Mouse (Mus musculus): ENCODE data around the gene Ap3b1. TPM values are rescaled to one million over a fixed set of nuclear protein-coding genes. Genes with fewer than 3 reads are reported as not detected.

Gene Ap3b1
- polyA plus RNA-seq, 1 experiment from 2014 or later, result 46.7 TPM

DNA sequence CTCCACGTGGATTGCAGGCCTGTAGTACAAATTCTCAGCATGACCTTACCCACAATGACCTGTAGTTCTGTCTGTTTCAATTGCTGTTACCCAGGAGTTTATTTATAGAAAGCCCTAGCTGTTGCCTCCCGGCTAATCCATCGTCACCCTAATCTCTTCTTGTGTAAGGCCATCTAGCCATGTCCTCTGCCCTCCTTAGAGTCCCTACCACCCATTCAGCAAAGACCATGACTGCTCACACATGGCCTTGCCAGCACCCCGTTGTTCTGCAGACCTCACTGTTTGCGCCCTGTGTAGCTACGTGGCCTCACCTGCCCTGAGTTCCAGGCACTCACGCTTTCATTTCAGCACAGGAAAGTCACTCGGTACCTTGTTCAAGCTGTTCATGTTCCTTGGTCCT is 160.5 kb downstream of the Ap3b1 start:
- Histone ChIP-seq H3K9me3 (replicated peaks) (no peaks in the 10 kb centered on the region), H3K9ac (no peak overlapping the region), H3K27ac (no peak overlapping the region), H3K4me3 (replicated peaks) (no peak overlapping the region), H3K4me2 (no peak overlapping the region), H3K36me3 (peaks cover 15% of the 10 kb centered on the region), H3K4me1 (no peaks in the 10 kb centered on the region), H3K27me3 (no peaks in the 10 kb centered on the region)
- ATAC-seq (replicated peaks; ENCODE audit: low FRiP score), result no peak
- WGBS, result 94% methylated on average over 8 of the region's 8 CpGs

DNA sequence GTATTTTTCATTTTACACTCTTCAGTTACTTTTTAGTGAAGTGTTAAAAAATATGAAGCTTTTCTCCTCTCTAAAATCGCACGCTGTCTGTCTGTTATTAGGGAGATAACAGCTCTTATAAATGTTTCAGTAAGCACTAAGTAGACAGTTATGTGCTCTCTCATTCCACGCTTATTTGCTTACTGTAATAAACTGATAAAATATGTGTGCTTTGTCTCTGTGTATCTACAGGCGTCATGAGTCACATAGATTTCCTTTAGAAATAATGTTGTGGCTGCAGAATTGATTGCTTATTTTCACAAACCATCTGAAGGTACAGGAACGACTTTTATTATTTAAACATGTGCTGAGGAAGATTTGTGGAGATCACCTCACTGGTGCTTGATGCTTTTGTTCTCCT is 164.5 kb downstream of the Ap3b1 start:
- Histone ChIP-seq H3K27ac (no peak overlapping the region), H3K4me3 (replicated peaks) (no peak overlapping the region), H3K9ac (no peak overlapping the region), H3K4me2 (no peak overlapping the region), H3K9me3 (replicated peaks) (no peaks in the 10 kb centered on the region), H3K4me1 (no peaks in the 10 kb centered on the region), H3K27me3 (no peaks in the 10 kb centered on the region), H3K36me3 (peaks cover 11% of the 10 kb centered on the region)
- ATAC-seq (replicated peaks; ENCODE audit: low FRiP score), result no peak
- 59% methylated on average over 5 of the region's 5 CpGs for WGBS

DNA sequence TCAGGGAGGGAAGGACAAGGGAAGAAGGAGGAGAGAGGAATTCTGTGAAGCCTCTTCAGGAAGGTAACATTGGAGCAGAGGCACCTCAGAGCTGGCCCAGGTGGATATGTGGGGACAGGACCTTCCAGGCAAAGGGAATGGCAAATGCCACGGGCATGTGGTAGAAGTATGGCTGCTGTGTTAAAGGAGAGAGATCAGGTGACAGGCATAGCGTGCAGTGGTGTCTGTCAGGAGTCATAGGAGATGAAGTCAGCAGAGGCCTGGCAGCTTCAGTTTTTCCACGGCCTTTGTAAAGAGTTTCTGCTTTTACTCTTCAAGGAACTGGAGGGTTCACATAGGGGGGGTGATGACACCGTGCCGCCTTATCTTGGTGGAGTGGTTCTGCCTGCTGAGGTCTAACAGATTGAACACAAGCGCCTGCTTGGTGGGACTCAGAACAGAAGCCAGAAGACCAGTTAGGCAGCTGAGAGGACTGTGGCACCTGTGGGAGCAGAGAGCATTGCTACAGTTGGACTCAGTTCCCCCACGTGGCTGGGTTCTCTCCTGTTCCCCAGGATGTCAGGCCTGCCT is 166.0 kb downstream of the Ap3b1 start:
- Histone ChIP-seq H3K9ac (no peak overlapping the region), H3K4me1 (no peaks in the 10 kb centered on the region), H3K4me3 (replicated peaks) (no peak overlapping the region), H3K27ac (no peak overlapping the region), H3K4me2 (no peak overlapping the region), H3K36me3 (peaks cover 23% of the 10 kb centered on the region), H3K9me3 (replicated peaks) (no peaks in the 10 kb centered on the region), H3K27me3 (no peaks in the 10 kb centered on the region)
- ATAC-seq (replicated peaks; ENCODE audit: low FRiP score), result no peak
- 75% methylated on average over 7 of the region's 7 CpGs for WGBS

DNA sequence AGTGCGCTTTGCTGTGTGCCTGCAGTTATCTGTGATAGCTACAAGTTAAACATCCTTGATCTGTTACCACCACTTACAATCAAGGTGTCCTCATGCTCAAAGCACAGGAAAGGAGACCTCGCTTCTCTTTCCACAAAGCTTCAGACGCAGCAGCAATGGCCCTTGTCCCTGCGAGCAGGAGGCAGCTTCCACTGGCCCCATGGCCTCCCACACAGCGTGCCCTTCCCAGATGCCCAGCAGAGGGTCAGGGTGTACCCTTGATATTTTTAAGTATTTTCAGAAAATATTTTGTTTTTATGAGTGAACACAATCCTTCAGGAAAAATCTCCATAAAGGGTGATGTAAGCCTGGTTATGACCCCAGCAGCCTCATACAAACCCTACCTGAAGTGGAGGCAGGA is 170.4 kb downstream of the Ap3b1 start:
- Histone ChIP-seq H3K36me3 (peaks cover 35% of the 10 kb centered on the region), H3K27ac (no peak overlapping the region), H3K27me3 (no peaks in the 10 kb centered on the region), H3K4me2 (no peak overlapping the region), H3K9ac (no peak overlapping the region), H3K9me3 (replicated peaks) (no peaks in the 10 kb centered on the region), H3K4me3 (replicated peaks) (no peak overlapping the region), H3K4me1 (no peaks in the 10 kb centered on the region)
- WGBS, result 94% methylated on average over 5 of the region's 5 CpGs
- no peak for ATAC-seq (replicated peaks; ENCODE audit: low FRiP score)

DNA sequence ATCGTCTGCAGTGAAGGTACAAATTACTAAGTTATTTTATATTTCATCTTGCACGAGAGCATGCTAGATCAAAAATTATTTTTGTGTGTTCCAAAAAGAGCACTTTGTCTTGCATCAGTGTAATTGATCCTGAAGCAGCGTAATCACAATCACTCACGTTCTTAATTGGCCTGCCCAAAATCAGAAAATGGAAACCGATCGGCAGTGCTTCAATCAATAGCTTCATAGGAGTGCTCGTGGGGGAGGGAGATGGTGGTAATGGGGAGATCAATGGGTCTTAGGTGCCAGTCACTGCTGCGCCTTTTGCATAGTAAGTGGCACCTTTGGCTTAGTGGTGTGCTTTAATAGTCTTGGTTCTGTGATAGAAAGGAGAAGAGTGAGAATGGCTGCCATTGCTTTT is 174.8 kb downstream of the Ap3b1 start:
- no peaks in the 10 kb centered on the region for H3K4me1 ChIP-seq
- 94% methylated on average over 8 of the region's 8 CpGs for WGBS
- H3K27ac ChIP-seq, result no peak overlapping the region
- no peaks in the 10 kb centered on the region for H3K27me3 ChIP-seq
- H3K9ac ChIP-seq, result no peak overlapping the region
- no peak for ATAC-seq (replicated peaks; ENCODE audit: low FRiP score)
- no peak overlapping the region for H3K4me3 ChIP-seq (replicated peaks)
- no peaks in the 10 kb centered on the region for H3K9me3 ChIP-seq (replicated peaks)
- H3K4me2 ChIP-seq, result no peak overlapping the region
- peaks cover 21% of the 10 kb centered on the region for H3K36me3 ChIP-seq

DNA sequence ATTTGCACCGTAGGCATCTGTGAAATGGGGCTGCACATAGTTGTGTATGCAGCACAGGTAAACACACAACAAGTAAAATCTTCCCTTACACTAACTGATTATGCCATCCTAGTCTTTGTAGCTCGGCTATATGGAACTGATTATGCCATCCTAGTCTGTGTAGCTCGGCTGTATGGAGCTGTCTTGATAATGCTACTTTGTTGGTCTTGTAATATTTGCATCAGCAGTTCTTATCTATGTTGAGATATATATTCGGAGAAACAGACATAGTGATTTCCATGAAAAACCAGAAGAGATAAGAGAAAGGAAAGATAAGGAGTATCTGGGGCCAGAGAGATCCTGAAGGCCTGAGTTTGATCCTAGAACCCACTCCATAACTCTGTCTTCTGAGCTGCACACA is 178.6 kb downstream of the Ap3b1 start:
- 88% methylated on average over 4 of the region's 4 CpGs for WGBS
- H3K4me3 ChIP-seq (replicated peaks), result no peak overlapping the region

DNA sequence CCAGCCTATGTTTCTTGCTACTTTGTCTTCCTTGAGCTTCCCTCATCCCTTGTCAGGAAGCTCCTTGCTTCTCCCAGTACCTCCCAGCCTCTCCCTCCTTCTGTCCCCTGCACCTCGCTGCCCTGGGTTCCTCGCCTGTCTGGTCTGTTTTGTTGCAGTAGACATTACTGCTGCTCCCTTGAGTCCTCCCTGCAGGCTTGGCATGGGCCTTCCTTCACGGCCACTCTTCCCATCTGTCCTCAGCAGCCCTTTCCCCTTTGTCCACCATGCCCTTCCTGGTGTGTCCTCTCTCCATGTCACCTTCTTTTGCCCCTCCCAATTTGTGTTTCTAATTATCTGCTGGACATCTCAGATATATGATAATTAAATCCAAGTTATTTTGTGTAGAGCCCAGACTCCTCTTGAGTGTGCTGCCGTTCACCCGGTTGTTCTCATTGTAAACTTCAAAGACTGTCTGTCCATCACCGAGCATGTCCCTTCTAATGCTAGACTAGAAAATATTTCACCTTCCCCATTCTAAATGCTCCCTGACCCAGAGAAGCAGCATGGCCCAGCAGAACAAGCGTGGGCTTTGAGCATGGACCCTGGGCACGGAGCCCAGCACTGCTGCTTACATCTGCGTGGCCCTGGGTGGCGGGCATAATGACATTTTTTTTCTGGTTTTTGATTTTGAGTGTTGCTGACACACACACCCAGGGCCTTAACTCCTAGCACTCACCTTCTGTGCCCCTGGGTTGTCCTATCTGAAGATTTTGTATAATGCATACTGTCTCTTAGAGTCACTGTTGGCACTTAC is 181.3 kb downstream of the Ap3b1 start:
- no peaks in the 10 kb centered on the region for H3K27me3 ChIP-seq
- H3K4me1 ChIP-seq, result no peaks in the 10 kb centered on the region
- H3K36me3 ChIP-seq, result peaks cover 8% of the 10 kb centered on the region; the same call in 1 of the 2 replicates
- ATAC-seq (replicated peaks; ENCODE audit: low FRiP score), result no peak
- no peak overlapping the region for H3K4me2 ChIP-seq
- whole genome bisulfite sequencing, result 93% methylated on average over 10 of the region's 10 CpGs
- no peaks in the 10 kb centered on the region for H3K9me3 ChIP-seq (replicated peaks)
- no peak overlapping the region for H3K27ac ChIP-seq
- H3K4me3 ChIP-seq (replicated peaks), result no peak overlapping the region
- no peak overlapping the region for H3K9ac ChIP-seq

More for the DNA sequence above, 178.6 kb downstream of the Ap3b1 start:
- no peak for ATAC-seq (replicated peaks; ENCODE audit: low FRiP score)
- Histone ChIP-seq H3K36me3 (peaks cover 11% of the 10 kb centered on the region), H3K27ac (no peak overlapping the region), H3K4me1 (no peaks in the 10 kb centered on the region), H3K9me3 (replicated peaks) (no peaks in the 10 kb centered on the region), H3K9ac (no peak overlapping the region), H3K27me3 (no peaks in the 10 kb centered on the region), H3K4me2 (no peak overlapping the region)

DNA sequence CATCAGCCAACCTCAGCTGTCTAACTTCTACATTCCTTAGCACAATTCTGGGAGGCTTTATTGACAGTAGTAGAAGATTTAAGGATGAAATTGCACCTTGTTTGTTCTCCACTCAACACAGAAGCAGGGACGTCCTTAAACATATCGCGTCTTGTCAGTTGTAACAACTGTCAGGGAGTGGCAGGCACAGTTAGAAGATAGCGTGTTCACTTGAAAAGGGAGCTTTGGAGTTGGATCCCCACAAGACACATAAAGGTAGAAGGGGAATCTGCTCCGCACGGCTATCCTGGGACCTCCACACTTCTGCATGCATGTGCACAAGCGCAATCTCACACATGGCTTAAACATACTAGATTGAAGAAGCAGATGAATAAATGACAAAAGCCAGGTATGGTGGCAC is 183.3 kb downstream of the Ap3b1 start:
- no peak overlapping the region for H3K9ac ChIP-seq
- 89% methylated on average over 7 of the region's 7 CpGs for WGBS
- ATAC-seq (replicated peaks; ENCODE audit: low FRiP score), result no peak
- H3K4me1 ChIP-seq, result no peaks in the 10 kb centered on the region
- H3K4me3 ChIP-seq (replicated peaks), result no peak overlapping the region
- H3K4me2 ChIP-seq, result no peak overlapping the region
- no peak overlapping the region for H3K27ac ChIP-seq
- no peaks in the 10 kb centered on the region for H3K9me3 ChIP-seq (replicated peaks)
- H3K27me3 ChIP-seq, result no peaks in the 10 kb centered on the region
- H3K36me3 ChIP-seq, result peaks cover 8% of the 10 kb centered on the region; the same call in 1 of the 2 replicates

DNA sequence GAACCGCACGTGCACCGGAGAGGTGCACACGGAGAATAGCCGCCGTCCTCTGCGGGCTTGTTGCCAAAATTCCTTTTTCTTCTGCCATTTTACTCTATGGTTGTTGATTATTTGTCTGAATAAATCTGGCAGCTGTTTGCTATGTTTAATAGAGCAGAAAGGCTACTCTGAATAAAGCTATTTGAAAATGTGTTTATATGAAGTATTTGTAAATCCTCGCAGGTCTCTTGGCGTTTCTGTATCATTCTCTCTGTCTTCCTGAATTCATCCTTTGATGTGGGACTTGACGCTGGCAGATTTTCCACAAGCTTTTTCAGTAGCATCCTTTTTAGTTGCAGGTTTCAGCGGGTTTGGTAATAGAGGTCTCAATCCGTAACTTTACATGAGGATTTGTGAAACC is 185.5 kb downstream of the Ap3b1 start:
- WGBS, result 91% methylated on average over 12 of the region's 12 CpGs
- no peak overlapping the region for H3K4me2 ChIP-seq
- no peak for ATAC-seq (replicated peaks; ENCODE audit: low FRiP score)
- no peaks in the 10 kb centered on the region for H3K4me1 ChIP-seq
- no peaks in the 10 kb centered on the region for H3K9me3 ChIP-seq (replicated peaks)
- no peak overlapping the region for H3K4me3 ChIP-seq (replicated peaks)
- no peaks in the 10 kb centered on the region for H3K27me3 ChIP-seq
- peaks cover 21% of the 10 kb centered on the region; the same call in 1 of the 2 replicates for H3K36me3 ChIP-seq
- H3K9ac ChIP-seq, result no peak overlapping the region
- no peak overlapping the region for H3K27ac ChIP-seq

DNA sequence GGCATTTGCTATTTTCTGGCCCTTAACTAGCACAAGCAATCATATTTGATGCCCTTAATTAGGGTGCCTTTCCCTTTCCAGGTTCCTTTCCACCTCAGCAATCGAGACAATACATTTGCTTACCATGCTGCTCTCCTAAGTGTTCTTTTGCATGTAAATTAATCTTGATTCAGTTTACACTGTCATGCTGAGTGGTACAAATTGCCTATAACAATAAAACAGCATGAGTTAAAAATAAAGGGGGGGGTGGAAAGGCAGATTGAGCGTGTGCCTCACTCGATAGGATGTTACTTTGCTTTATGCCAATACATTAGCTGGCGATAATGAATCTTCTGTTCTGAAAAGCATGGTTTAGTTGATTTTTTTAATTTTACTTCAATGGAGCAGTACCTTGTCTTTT is 187.0 kb downstream of the Ap3b1 start:
- 67% methylated on average over 4 of the region's 4 CpGs for WGBS
- no peak overlapping the region for H3K4me2 ChIP-seq
- ATAC-seq (replicated peaks; ENCODE audit: low FRiP score), result no peak

DNA sequence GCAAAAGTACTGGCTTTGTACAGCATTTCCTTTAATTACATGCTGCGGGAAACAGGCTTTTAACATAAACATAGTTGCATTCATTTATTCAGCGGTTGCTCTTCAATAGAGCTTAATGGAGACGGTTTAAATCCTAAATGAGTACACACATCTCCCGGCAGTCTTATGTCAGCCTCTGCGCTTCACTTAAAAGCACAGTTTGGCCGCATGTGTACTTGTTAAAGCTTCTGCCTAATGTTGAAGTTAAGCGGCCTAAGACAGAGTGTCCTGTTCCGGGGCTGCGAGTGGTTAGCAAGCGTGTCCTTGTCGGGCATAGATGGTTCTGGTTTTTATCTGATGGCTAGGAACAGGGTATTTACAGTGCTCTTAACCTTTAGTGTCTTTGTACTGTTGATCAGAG is 187.5 kb downstream of the Ap3b1 start:
- H3K4me2 ChIP-seq, result no peak overlapping the region
- no peak overlapping the region for H3K27ac ChIP-seq
- ATAC-seq (replicated peaks; ENCODE audit: low FRiP score), result no peak
- H3K36me3 ChIP-seq, result peaks cover 17% of the 10 kb centered on the region; the same call in 1 of the 2 replicates
- no peaks in the 10 kb centered on the region for H3K27me3 ChIP-seq
- no peak overlapping the region for H3K4me3 ChIP-seq (replicated peaks)
- H3K4me1 ChIP-seq, result no peaks in the 10 kb centered on the region
- 68% methylated on average over 11 of the region's 11 CpGs for WGBS
- no peak overlapping the region for H3K9ac ChIP-seq
- H3K9me3 ChIP-seq (replicated peaks), result no peaks in the 10 kb centered on the region

More for the DNA sequence above, 187.0 kb downstream of the Ap3b1 start:
- Histone ChIP-seq H3K36me3 (peaks cover 17% of the 10 kb centered on the region; the same call in 1 of the 2 replicates), H3K9me3 (replicated peaks) (no peaks in the 10 kb centered on the region), H3K9ac (no peak overlapping the region), H3K4me3 (replicated peaks) (no peak overlapping the region), H3K27ac (no peak overlapping the region), H3K27me3 (no peaks in the 10 kb centered on the region), H3K4me1 (no peaks in the 10 kb centered on the region)

DNA sequence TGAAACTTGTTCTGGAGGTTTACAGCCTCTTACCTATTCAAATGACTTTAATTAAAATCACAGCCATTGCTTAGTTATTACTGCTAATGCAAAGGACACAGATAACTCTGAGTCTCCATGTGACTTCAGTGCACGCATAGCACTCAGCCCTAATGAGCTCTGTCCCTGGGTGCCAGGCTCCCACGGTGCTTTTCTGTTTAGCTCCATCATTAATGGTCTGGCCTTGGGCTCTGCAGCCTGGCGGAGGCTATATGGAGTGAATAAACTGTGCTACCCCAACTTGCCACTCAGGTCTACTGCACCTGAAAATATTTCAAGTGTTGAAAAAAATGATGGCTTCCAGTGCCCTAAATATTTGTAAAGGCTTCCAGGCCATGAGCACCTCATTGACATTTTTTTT is 190.8 kb downstream of the Ap3b1 start:
- no peak overlapping the region for H3K4me3 ChIP-seq (replicated peaks)
- WGBS, result 68% methylated on average over 3 of the region's 3 CpGs
- no peak overlapping the region for H3K9ac ChIP-seq
- no peaks in the 10 kb centered on the region for H3K27me3 ChIP-seq
- H3K27ac ChIP-seq, result no peak overlapping the region
- H3K4me2 ChIP-seq, result no peak overlapping the region
- ATAC-seq (replicated peaks; ENCODE audit: low FRiP score), result no peak
- peaks cover 16% of the 10 kb centered on the region; the same call in 1 of the 2 replicates for H3K36me3 ChIP-seq
- no peaks in the 10 kb centered on the region for H3K4me1 ChIP-seq
- H3K9me3 ChIP-seq (replicated peaks), result no peaks in the 10 kb centered on the region
